In genomic region chr8:124171557-124172528, GRCm38 (mm10) we compare ENCODE assay signal across 8 mouse cellular contexts. TPM values are rescaled to one million over a fixed set of nuclear protein-coding genes. Genes with fewer than 3 reads are reported as not detected.
DNase-seq lines count a peak whose midpoint lies in the region; ATAC-seq lines count a peak whose summit lies in the region.

No protein-coding gene starts in this region.

- H3K36me3 ChIP-seq in hindbrain, embryonic 14.5 days (replicated peaks; ENCODE audit: control insufficient read depth, insufficient read depth) = no peaks in the 10 kb centered on the region
- H3K36me3 ChIP-seq in hindbrain, embryonic 12.5 days = no peaks in the 10 kb centered on the region

- H3K9ac ChIP-seq in hindbrain, embryonic 14.5 days = no peak overlapping the region
- H3K9ac ChIP-seq in hindbrain, embryonic 12.5 days = no peak overlapping the region

- 50% methylated on average over 17 of the region's 17 CpGs for WGBS in hindbrain, embryonic 14.5 days
- 62% methylated on average over 17 of the region's 17 CpGs for WGBS in hindbrain, embryonic 12.5 days

- peaks cover 18% of the 10 kb centered on the region for H3K4me1 ChIP-seq in hindbrain, embryonic 14.5 days (replicated peaks; ENCODE audit: control insufficient read depth, insufficient read depth, low read length)
- peaks cover 25% of the 10 kb centered on the region for H3K4me1 ChIP-seq in hindbrain, embryonic 12.5 days

- DNase-seq in hindbrain, embryonic 14.5 days (ENCODE audit: low spot score) = no peak
- peak; percentile 28 for DNase-seq in retina, postnatal 1 day
- DNase-seq in retina, embryonic 14.5 days (ENCODE audit: low spot score) = no peak
- peak; percentile 58 for DNase-seq in heart, postnatal 4 days
- peak; percentile 12 to 29 for DNase-seq in thymus, postnatal 10 days (ENCODE audit: low spot score in 2 of 2)
- no peak for DNase-seq in embryo, embryonic 9.5 days (ENCODE audit: extremely low spot score)

- no peak overlapping the region for H3K4me3 ChIP-seq in hindbrain, embryonic 14.5 days (replicated peaks; ENCODE audit: low read length)
- H3K4me3 ChIP-seq in hindbrain, embryonic 12.5 days = no peak overlapping the region

- no peaks in the 10 kb centered on the region for H3K27me3 ChIP-seq in hindbrain, embryonic 14.5 days (ENCODE audit: control insufficient read depth, insufficient read depth, low read length)
- no peaks in the 10 kb centered on the region for H3K27me3 ChIP-seq in hindbrain, embryonic 12.5 days

- no peak overlapping the region for H3K4me2 ChIP-seq in hindbrain, embryonic 14.5 days (replicated peaks)
- H3K4me2 ChIP-seq in hindbrain, embryonic 12.5 days (replicated peaks) = no peak overlapping the region

- no peaks in the 10 kb centered on the region for H3K9me3 ChIP-seq in hindbrain, embryonic 14.5 days (ENCODE audit: control insufficient read depth, low read length)
- H3K9me3 ChIP-seq in hindbrain, embryonic 12.5 days (replicated peaks) = no peaks in the 10 kb centered on the region

- H3K27ac ChIP-seq in hindbrain, embryonic 14.5 days = peak overlapping the region; percentile 51
- H3K27ac ChIP-seq in hindbrain, embryonic 12.5 days = no peak overlapping the region

- ATAC-seq in hindbrain, embryonic 14.5 days (ENCODE audit: low FRiP score) = peak; percentile 41; the same call in 1 of the 2 replicates
- no peak for ATAC-seq in hindbrain, embryonic 12.5 days (ENCODE audit: low FRiP score)
- no peak for ATAC-seq in megakaryocyte progenitor cell, adult 5-6 weeks (replicated peaks; ENCODE audit: poor library complexity)

RNA-seq across cellular contexts. Expression of gene Galnt2, which starts 59.3 kb away (rescaled TPM):
- 62.9 and 70.6 TPM in 2 replicates for polyA plus RNA-seq in hindbrain, embryonic 14.5 days (2014; fragmentation: Nextera tagmentation; extraction: Ambion mirVana)
- polyA plus RNA-seq in hindbrain, embryonic 12.5 days (2016; fragmentation: Nextera tagmentation; extraction: Ambion mirVana) = 84.8 and 86.1 TPM in 2 replicates
- 10 to 100 TPM; 47.2 to 52.9 TPM for total RNA-seq in heart, postnatal 4 days (2021)
- 50.8 and 51.2 TPM in 2 replicates for total RNA-seq in megakaryocyte progenitor cell, adult 5-6 weeks (2015)
- total RNA-seq in megakaryocyte progenitor cell, adult 5-6 weeks (2017) = 20.9 and 36.1 TPM in 2 replicates

Comparison
In these comparisons a context has a peak if more than half of its experiments do, and no peak if none do; other contexts are left out.
1. DNase-seq: peak in retina, postnatal 1 day (single experiment), heart, postnatal 4 days (single experiment) and thymus, postnatal 10 days (2 of 2); none in hindbrain, embryonic 14.5 days (single experiment), retina, embryonic 14.5 days (single experiment) and embryo, embryonic 9.5 days (single experiment).